7 mouse cellular contexts compared by ENCODE assay signal in the genomic region with DNA sequence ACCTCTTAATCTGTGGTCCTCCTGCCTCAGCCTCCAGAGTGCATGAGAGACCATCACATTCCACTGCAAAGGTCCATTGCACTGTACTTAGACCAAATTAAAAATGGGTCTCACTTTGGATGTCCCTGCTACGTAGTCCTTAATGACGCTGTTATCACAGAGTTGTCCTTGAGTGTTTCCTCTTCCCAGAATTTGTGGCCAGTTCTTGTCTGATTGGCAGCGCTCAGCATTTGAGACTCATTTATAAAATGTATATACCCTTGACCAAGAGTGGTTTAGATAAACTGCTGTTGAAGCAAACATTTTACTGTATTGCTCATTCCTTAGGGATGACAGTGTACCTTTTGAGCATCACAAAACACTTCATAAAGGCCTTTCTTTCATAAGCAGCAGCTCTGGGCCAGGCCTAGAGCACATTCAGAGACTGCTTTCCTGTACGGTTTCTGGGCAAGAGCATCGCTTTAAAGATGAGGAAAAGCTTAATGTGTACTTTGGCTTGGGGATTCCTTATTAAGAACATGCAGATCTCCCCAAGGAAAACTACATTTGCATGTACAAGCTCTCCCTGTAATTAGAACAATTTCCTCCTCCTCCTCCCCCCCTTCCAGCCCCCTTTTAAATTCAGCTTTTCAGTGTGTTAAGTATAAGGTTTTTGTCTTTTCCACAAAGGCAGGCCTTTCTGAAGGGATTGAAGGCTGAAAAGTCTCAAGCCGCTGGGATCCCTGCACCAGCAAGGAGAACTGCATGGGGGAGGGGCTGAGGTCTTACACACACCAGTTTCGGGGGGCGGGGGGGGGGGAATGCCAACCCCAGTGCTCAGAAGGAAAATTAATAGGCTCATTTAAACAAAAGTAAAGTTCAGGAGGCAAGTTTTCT. TPM values are rescaled to one million over a fixed set of nuclear protein-coding genes. Genes with fewer than 3 reads are reported as not detected.
DNase-seq lines count a peak whose midpoint lies in the region; ATAC-seq and TF ChIP-seq lines count a peak whose summit lies in the region.

No protein-coding gene starts in this region.

- DNase-seq in MEL (ENCODE audit: low read depth, low spot score): peak; percentile 34
- DNase-seq in brain, adult 2 months (ENCODE audit: low read depth, low spot score): peak; percentile 55
- DNase-seq in heart, adult 2 months: peak in 1 of 2 experiments; percentile 46
- DNase-seq in thymus, postnatal 25 days: no peak
- DNase-seq in cerebellum, postnatal 36 days: no peak

- 8% methylated on average over 8 of the region's 8 CpGs for WGBS in heart, adult 2 months
- WGBS in limb, embryonic 13.5 days: 36% methylated on average over 8 of the region's 8 CpGs
- WGBS in stomach, embryonic 16.5 days: 37% methylated on average over 8 of the region's 8 CpGs

- ATAC-seq in limb, embryonic 13.5 days (ENCODE audit: low FRiP score, low read depth): peak; percentile 85
- ATAC-seq in stomach, embryonic 16.5 days (ENCODE audit: insufficient read depth, low FRiP score): peak; percentile 49; the same call in 1 of the 2 replicates

- TF ChIP-seq CTCF in MEL (IDR thresholded peaks at IDR 0.05 in 2 of 3, conservative IDR thresholded peaks at IDR 0.05 in 1 of 3; ENCODE audit: control insufficient read depth in 1 of 3, insufficient read depth in 1 of 3, low read depth in 2 of 3, low read length in 3 of 3, poor library complexity in 1 of 3, severe bottlenecking in 1 of 3): no peak
- TF ChIP-seq CTCF in heart, adult 2 months (IDR thresholded peaks at IDR 0.05): no peak

- TF ChIP-seq POLR2A in MEL (IDR thresholded peaks at IDR 0.05; ENCODE audit: control insufficient read depth in 1 of 2, insufficient read depth in 1 of 2, low read depth in 1 of 2, low read length in 2 of 2, poor library complexity in 1 of 2): no peak
- no peak for TF ChIP-seq POLR2A in heart, adult 2 months (IDR thresholded peaks at IDR 0.05; ENCODE audit: insufficient read depth, low read depth, low read length)

- H3K79me2 ChIP-seq in MEL (ENCODE audit: control insufficient read depth, insufficient read depth, low read length, poor library complexity): no peaks in the 10 kb centered on the region
- peaks cover 3% of the 10 kb centered on the region for H3K79me2 ChIP-seq in heart, adult 2 months (replicated peaks; ENCODE audit: control insufficient read depth, insufficient read depth, low read length)

- no peak overlapping the region; the same call in 1 of the 2 replicates for H3K27ac ChIP-seq in MEL (ENCODE audit: control insufficient read depth, low read depth, low read length)
- peak overlapping the region; percentile 78 for H3K27ac ChIP-seq in heart, adult 2 months
- peak overlapping the region; percentile 39; the same call in 1 of the 2 replicates for H3K27ac ChIP-seq in limb, embryonic 13.5 days
- peak overlapping the region; percentile 66 for H3K27ac ChIP-seq in stomach, embryonic 16.5 days (ENCODE audit: low read length)

- peaks cover 0 to 43% of the 10 kb centered on the region in 2 experiments; a peak in 2 of 4 replicates for H3K36me3 ChIP-seq in MEL (ENCODE audit: control insufficient read depth in 1 of 2, insufficient read depth in 2 of 2, low read length in 2 of 2)
- H3K36me3 ChIP-seq in heart, adult 2 months (ENCODE audit: control insufficient read depth, insufficient read depth, low read length): peaks cover 33% of the 10 kb centered on the region
- H3K36me3 ChIP-seq in limb, embryonic 13.5 days: no peaks in the 10 kb centered on the region
- H3K36me3 ChIP-seq in stomach, embryonic 16.5 days (ENCODE audit: control insufficient read depth, insufficient read depth, low read length): no peaks in the 10 kb centered on the region

- peak overlapping the region; percentile 52 for H3K4me2 ChIP-seq in limb, embryonic 13.5 days (replicated peaks)
- H3K4me2 ChIP-seq in stomach, embryonic 16.5 days (ENCODE audit: low read depth, low read length): peak overlapping the region; percentile 40

- no peak for TF ChIP-seq RAD21 in MEL (IDR thresholded peaks at IDR 0.05; ENCODE audit: low read depth, low read length)

- H3K9me3 ChIP-seq in MEL (replicated peaks; ENCODE audit: insufficient read depth, low read length): no peaks in the 10 kb centered on the region
- no peaks in the 10 kb centered on the region for H3K9me3 ChIP-seq in limb, embryonic 13.5 days
- H3K9me3 ChIP-seq in stomach, embryonic 16.5 days (replicated peaks; ENCODE audit: control insufficient read depth, low read length): no peaks in the 10 kb centered on the region

- H3K4me3 ChIP-seq in MEL (ENCODE audit: control insufficient read depth in 1 of 2, insufficient read depth in 1 of 2, low read depth in 2 of 2, low read length in 2 of 2): peak overlapping the region; percentile 34 to 39
- peak overlapping the region; percentile 13; the same call in 1 of the 2 replicates for H3K4me3 ChIP-seq in heart, adult 2 months
- peak overlapping the region; percentile 19; the same call in 1 of the 2 replicates for H3K4me3 ChIP-seq in limb, embryonic 13.5 days
- no peak overlapping the region for H3K4me3 ChIP-seq in stomach, embryonic 16.5 days (replicated peaks; ENCODE audit: low read length)

- peak overlapping the region; percentile 14; the same call in 1 of the 2 replicates for H3K9ac ChIP-seq in MEL (ENCODE audit: control insufficient read depth, low read depth, low read length, poor library complexity, severe bottlenecking)
- peak overlapping the region; percentile 26; the same call in 1 of the 2 replicates for H3K9ac ChIP-seq in heart, adult 2 months (ENCODE audit: low read depth, low read length)
- H3K9ac ChIP-seq in limb, embryonic 13.5 days: no peak overlapping the region
- H3K9ac ChIP-seq in stomach, embryonic 16.5 days (ENCODE audit: low read length): no peak overlapping the region

- peaks cover 21 to 38% of the 10 kb centered on the region in 2 experiments for H3K4me1 ChIP-seq in MEL (ENCODE audit: control insufficient read depth in 1 of 2, insufficient read depth in 2 of 2, low read length in 2 of 2)
- peaks cover 18% of the 10 kb centered on the region for H3K4me1 ChIP-seq in heart, adult 2 months (ENCODE audit: control insufficient read depth, insufficient read depth, low read length)
- H3K4me1 ChIP-seq in limb, embryonic 13.5 days: peaks cover 33% of the 10 kb centered on the region
- peaks cover 26% of the 10 kb centered on the region for H3K4me1 ChIP-seq in stomach, embryonic 16.5 days (ENCODE audit: control insufficient read depth, insufficient read depth, low read length)

- intact Hi-C loops in heart, adult 2 months (cut with DNase I): no loop called here

- H3K27me3 ChIP-seq in MEL (ENCODE audit: control insufficient read depth in 1 of 2, insufficient read depth in 2 of 2, low read length in 2 of 2): no peaks in the 10 kb centered on the region; a peak in 1 of 4 replicates
- H3K27me3 ChIP-seq in heart, adult 2 months (ENCODE audit: control insufficient read depth, insufficient read depth, low read length): no peaks in the 10 kb centered on the region
- H3K27me3 ChIP-seq in limb, embryonic 13.5 days: no peaks in the 10 kb centered on the region
- H3K27me3 ChIP-seq in stomach, embryonic 16.5 days (ENCODE audit: control insufficient read depth, insufficient read depth, low read length): no peaks in the 10 kb centered on the region

- peak in 1 of 2 experiments; percentile 31; a peak in 2 of 4 replicates for TF ChIP-seq EP300 in MEL (IDR thresholded peaks at IDR 0.05; ENCODE audit: low read depth in 1 of 2, low read length in 2 of 2)
- TF ChIP-seq EP300 in heart, adult 2 months (IDR thresholded peaks at IDR 0.05; ENCODE audit: insufficient read depth, low read depth, low read length): no peak

TF ChIP-seq in MEL, 35 proteins besides CTCF, POLR2A, EP300 and RAD21:
- TF ChIP-seq POLR2AphosphoS5 (IDR thresholded peaks at IDR 0.05; ENCODE audit: borderline replicate concordance, low read depth, low read length): no peak
- TF ChIP-seq TAL1 (IDR thresholded peaks at IDR 0.05; ENCODE audit: low read length): no peak
- peak; percentile 54 for TF ChIP-seq GATA1 (IDR thresholded peaks at IDR 0.05; ENCODE audit: low read depth, low read length)
- TF ChIP-seq TCF12 (IDR thresholded peaks at IDR 0.05; ENCODE audit: low read depth, low read length): no peak

RNA-seq across cellular contexts. Expression of a gene that starts 52.5 kb away (rescaled TPM):
- 0.33 TPM in 1 of 2 replicates, not detected in the other for total RNA-seq in MEL (2012; rRNA removed)
- polyA plus RNA-seq in MEL (2012; ENCODE audit: insufficient read depth in 1 of 2, insufficient read length in 2 of 2, low read depth in 1 of 2, low replicate concordance in 2 of 2, missing spikeins in 1 of 2): not detected
- 10 to 100 TPM; 55.0 to 60.2 TPM for total RNA-seq in heart, adult 2 months (2021)
- 23.1 and 47.5 TPM in 2 replicates for polyA plus RNA-seq in heart, adult 2 months (2012; rRNA removed)
- 19.1 and 19.9 TPM in 2 replicates for polyA plus RNA-seq in limb, embryonic 13.5 days (2015; fragmentation: Nextera tagmentation; extraction: Ambion mirVana)
- polyA plus RNA-seq in stomach, embryonic 16.5 days (2015; fragmentation: Nextera tagmentation; extraction: Ambion mirVana): 22.2 and 25.3 TPM in 2 replicates

Comparison
In these comparisons a context has a peak if more than half of its experiments do, and no peak if none do; other contexts are left out.
1. DNase-seq: peak in MEL (single experiment) and brain, adult 2 months (single experiment); none in thymus, postnatal 25 days (single experiment) and cerebellum, postnatal 36 days (0 of 2).
2. H3K9ac ChIP-seq: peak in MEL (single experiment) and heart, adult 2 months (single experiment); none in limb, embryonic 13.5 days (single experiment) and stomach, embryonic 16.5 days (single experiment).
3. RNA of a gene that starts 52.5 kb away (polyA plus RNA-seq): 22.2 to 25.3 TPM in stomach, embryonic 16.5 days, 23.1 to 47.5 TPM in heart, adult 2 months and 19.1 to 19.9 TPM in limb, embryonic 13.5 days; not detected in MEL; every median in the first group is over 10 times any median in the second.